Mouse (Mus musculus): ENCODE measurements around the gene Megf8.

The Megf8 gene

GRCm38 (mm10) chr7:25409114-25409760 is 92.3 kb downstream of the Megf8 start:
- peak; percentile 41 to 55 for DNase-seq

DNA sequence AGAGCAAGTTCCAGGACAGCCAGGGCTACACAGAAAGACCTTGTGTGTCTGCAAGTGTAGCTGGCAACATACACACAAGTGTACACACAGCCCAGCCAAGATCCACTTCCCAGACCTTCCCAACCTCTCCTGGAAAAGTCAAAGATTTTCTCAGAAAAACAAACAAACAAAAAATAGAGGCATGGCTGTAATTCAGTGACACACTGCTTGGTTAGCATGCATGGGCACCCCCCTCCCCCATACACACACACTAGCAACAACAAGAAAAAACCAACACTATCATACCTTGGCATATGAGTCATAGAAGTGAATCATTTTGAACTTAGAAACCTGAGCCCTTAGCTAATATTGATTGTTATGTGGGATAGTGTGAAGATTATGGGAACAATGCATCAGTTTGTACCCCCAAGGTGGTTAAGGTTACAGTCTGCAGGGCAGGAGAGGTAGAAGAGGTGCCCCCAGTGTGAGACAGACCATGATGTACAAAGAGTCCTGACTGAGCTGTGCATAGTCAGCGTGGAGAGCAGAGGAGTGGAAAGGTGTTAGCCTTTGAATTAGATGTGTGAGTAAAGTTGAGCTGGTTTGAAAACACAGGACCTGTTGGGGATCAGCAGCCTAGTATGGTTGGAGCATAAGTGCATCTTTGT is 94.1 kb downstream of the Megf8 start:
- DNase-seq = no peak

GRCm38 (mm10) chr7:25411861-25412260 is 94.9 kb downstream of the Megf8 start:
- no peak for DNase-seq

DNA sequence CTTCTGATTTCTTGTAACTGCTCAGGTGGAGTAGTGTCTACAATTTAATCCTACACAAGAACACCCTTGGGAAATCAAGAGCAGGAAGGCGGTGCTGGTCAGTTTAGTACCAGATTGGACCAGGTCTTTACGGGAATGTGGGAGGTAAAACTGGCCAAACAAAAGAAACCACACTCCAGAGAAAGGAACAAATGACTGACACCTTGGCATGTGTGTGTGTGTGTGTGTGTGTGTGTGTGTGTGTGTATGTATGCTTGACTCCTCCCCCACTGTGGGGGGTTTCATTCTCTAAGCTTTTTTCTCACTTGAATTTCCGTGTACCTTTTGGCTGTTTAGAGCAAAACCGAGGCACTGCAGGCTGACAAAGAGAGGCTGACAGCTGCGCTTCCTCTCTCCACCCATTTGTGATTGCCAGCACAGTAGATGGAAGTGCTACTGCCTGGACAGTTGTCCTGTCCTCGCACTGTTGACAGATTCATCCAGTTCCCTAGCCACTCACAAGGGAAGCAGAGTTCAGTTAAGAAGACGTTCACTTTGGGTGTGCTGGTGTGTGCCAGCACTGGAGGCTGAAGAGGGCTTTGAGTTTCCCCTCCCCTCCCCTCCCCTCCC is 96.0 kb downstream of the Megf8 start, which contains the start of gene Cxcl17:
Gene Cxcl17 (minus strand): TSS at position 54 of the 609 bp plus-strand sequence.
- DNase-seq = no peak

Data from cerebellum, postnatal 10 days (tissue).